Mouse (Mus musculus) liver, embryonic 14.5 days (tissue): Measurements from ENCODE around the gene Gipc2.

ENCODE experiments used
- CTCF ChIP-seq: IDR thresholded peaks from 2 replicates; pipeline ENCODE4 v1.5.1; 2016; ENCODE audit warnings: antibody characterized with exemption, low read depth, control low read depth
- EP300 ChIP-seq: IDR thresholded peaks from 2 replicates; pipeline ENCODE4 v1.6.1; 2016; ENCODE audit warnings: antibody characterized with exemption, low read depth

- TF ChIP-seq EP300 (no peak), CTCF (no peak)
Measured at GRCm38 (mm10) chr3:152103381-152103780, 62.6 kb downstream of the Gipc2 start.
